Mouse (Mus musculus): ENCODE measurements around the gene Lancl2. TPM values are rescaled to one million over a fixed set of nuclear protein-coding genes. Genes with fewer than 3 reads are reported as not detected.
A peak's percentile ranks its signal among the peaks of the same experiment; 100 is the strongest.

Gene Lancl2
- polyA plus RNA-seq, 1 experiment, result 5.0 TPM

- peak overlapping the region; percentile 98 for H3K27ac ChIP-seq (ENCODE audit: insufficient read depth, low read depth, low read length)
- DNase-seq, result peak; percentile 98
- H3K27me3 ChIP-seq (replicated peaks; ENCODE audit: control insufficient read depth, insufficient read depth, low read length), result no peaks in the 10 kb centered on the region
- TF ChIP-seq POLR2A (IDR thresholded peaks at IDR 0.05; ENCODE audit: low read depth, low read length) (peak; percentile 71), CTCF (conservative IDR thresholded peaks at IDR 0.05; ENCODE audit: insufficient read depth, insufficient read length, low read depth, low read length) (no peak)
- under 1% methylated on average over 59 of the region's 59 CpGs for WGBS
- H3K4me3 ChIP-seq (ENCODE audit: insufficient read depth, low read depth, low read length), result peak overlapping the region; percentile 89
- no peaks in the 10 kb centered on the region for H3K36me3 ChIP-seq (ENCODE audit: control insufficient read depth, insufficient read depth, low read length)
- peaks cover 2% of the 10 kb centered on the region; the same call in 1 of the 2 replicates for H3K4me1 ChIP-seq (ENCODE audit: control insufficient read depth, insufficient read depth, low read length)
Measured at GRCm38 (mm10) chr6:57702743-57703499, 581 bp downstream of the Lancl2 start.

GRCm38 (mm10) chr6:57703703-57704102 lies 1.4 kb downstream of the Lancl2 start:
- Histone ChIP-seq H3K4me3 (ENCODE audit: insufficient read depth, low read depth, low read length) (peak overlapping the region; percentile 89), H3K27me3 (replicated peaks; ENCODE audit: control insufficient read depth, insufficient read depth, low read length) (no peaks in the 10 kb centered on the region), H3K4me1 (ENCODE audit: control insufficient read depth, insufficient read depth, low read length) (peaks cover 2% of the 10 kb centered on the region; the same call in 1 of the 2 replicates), H3K27ac (ENCODE audit: insufficient read depth, low read depth, low read length) (peak overlapping the region; percentile 72), H3K36me3 (ENCODE audit: control insufficient read depth, insufficient read depth, low read length) (no peaks in the 10 kb centered on the region)
- DNase-seq, result peak; percentile 35
- no peak for TF ChIP-seq POLR2A (IDR thresholded peaks at IDR 0.05; ENCODE audit: low read depth, low read length)
- TF ChIP-seq CTCF (conservative IDR thresholded peaks at IDR 0.05; ENCODE audit: insufficient read depth, insufficient read length, low read depth, low read length), result no peak
- 12% methylated on average over 2 of the region's 2 CpGs for WGBS

GRCm38 (mm10) chr6:57706721-57707120 lies 4.4 kb downstream of the Lancl2 start:
- no peak overlapping the region for H3K4me3 ChIP-seq (ENCODE audit: insufficient read depth, low read depth, low read length)
- no peak overlapping the region for H3K27ac ChIP-seq (ENCODE audit: insufficient read depth, low read depth, low read length)
- 74% methylated on average over 1 of the region's 1 CpGs for WGBS
- peaks cover 2% of the 10 kb centered on the region; the same call in 1 of the 2 replicates for H3K4me1 ChIP-seq (ENCODE audit: control insufficient read depth, insufficient read depth, low read length)
- no peaks in the 10 kb centered on the region for H3K36me3 ChIP-seq (ENCODE audit: control insufficient read depth, insufficient read depth, low read length)
- no peak for TF ChIP-seq CTCF (conservative IDR thresholded peaks at IDR 0.05; ENCODE audit: insufficient read depth, insufficient read length, low read depth, low read length)
- TF ChIP-seq POLR2A (IDR thresholded peaks at IDR 0.05; ENCODE audit: low read depth, low read length), result no peak
- peak; percentile 22 for DNase-seq
- H3K27me3 ChIP-seq (replicated peaks; ENCODE audit: control insufficient read depth, insufficient read depth, low read length), result no peaks in the 10 kb centered on the region

- TF ChIP-seq CTCF (conservative IDR thresholded peaks at IDR 0.05; ENCODE audit: insufficient read depth, insufficient read length, low read depth, low read length) (no peak), POLR2A (IDR thresholded peaks at IDR 0.05; ENCODE audit: low read depth, low read length) (no peak)
- DNase-seq, result no peak
- no peak overlapping the region for H3K4me3 ChIP-seq (ENCODE audit: insufficient read depth, low read depth, low read length)
- WGBS, result 12% methylated on average over 1 of the region's 1 CpGs
- no peaks in the 10 kb centered on the region for H3K36me3 ChIP-seq (ENCODE audit: control insufficient read depth, insufficient read depth, low read length)
- H3K4me1 ChIP-seq (ENCODE audit: control insufficient read depth, insufficient read depth, low read length), result no peaks in the 10 kb centered on the region
- no peaks in the 10 kb centered on the region for H3K27me3 ChIP-seq (replicated peaks; ENCODE audit: control insufficient read depth, insufficient read depth, low read length)
- H3K27ac ChIP-seq (ENCODE audit: insufficient read depth, low read depth, low read length), result no peak overlapping the region
Measured at GRCm38 (mm10) chr6:57711726-57712125, 9.4 kb downstream of the Lancl2 start.

- Histone ChIP-seq H3K4me3 (ENCODE audit: insufficient read depth, low read depth, low read length) (no peak overlapping the region), H3K36me3 (ENCODE audit: control insufficient read depth, insufficient read depth, low read length) (no peaks in the 10 kb centered on the region; the same call in 1 of the 2 replicates), H3K27ac (ENCODE audit: insufficient read depth, low read depth, low read length) (no peak overlapping the region), H3K27me3 (replicated peaks; ENCODE audit: control insufficient read depth, insufficient read depth, low read length) (no peaks in the 10 kb centered on the region), H3K4me1 (ENCODE audit: control insufficient read depth, insufficient read depth, low read length) (no peaks in the 10 kb centered on the region)
- TF ChIP-seq POLR2A (IDR thresholded peaks at IDR 0.05; ENCODE audit: low read depth, low read length), result no peak
- TF ChIP-seq CTCF (conservative IDR thresholded peaks at IDR 0.05; ENCODE audit: insufficient read depth, insufficient read length, low read depth, low read length), result no peak
- WGBS, result 90% methylated on average over 1 of the region's 1 CpGs
- DNase-seq, result no peak
Measured at GRCm38 (mm10) chr6:57721347-57721746, 19.0 kb downstream of the Lancl2 start.

GRCm38 (mm10) chr6:57742749-57743148 lies 40.4 kb downstream of the Lancl2 start:
- H3K4me3 ChIP-seq (ENCODE audit: insufficient read depth, low read depth, low read length), result no peak overlapping the region
- no peak for TF ChIP-seq POLR2A (IDR thresholded peaks at IDR 0.05; ENCODE audit: low read depth, low read length)
- no peaks in the 10 kb centered on the region for H3K4me1 ChIP-seq (ENCODE audit: control insufficient read depth, insufficient read depth, low read length)
- no peak for DNase-seq
- no peaks in the 10 kb centered on the region for H3K36me3 ChIP-seq (ENCODE audit: control insufficient read depth, insufficient read depth, low read length)
- 96% methylated on average over 1 of the region's 1 CpGs for WGBS
- no peak overlapping the region for H3K27ac ChIP-seq (ENCODE audit: insufficient read depth, low read depth, low read length)
- H3K27me3 ChIP-seq (replicated peaks; ENCODE audit: control insufficient read depth, insufficient read depth, low read length), result no peaks in the 10 kb centered on the region

- Histone ChIP-seq H3K27ac (ENCODE audit: insufficient read depth, low read depth, low read length) (no peak overlapping the region), H3K4me1 (ENCODE audit: control insufficient read depth, insufficient read depth, low read length) (no peaks in the 10 kb centered on the region), H3K27me3 (replicated peaks; ENCODE audit: control insufficient read depth, insufficient read depth, low read length) (no peaks in the 10 kb centered on the region), H3K4me3 (ENCODE audit: insufficient read depth, low read depth, low read length) (no peak overlapping the region), H3K36me3 (ENCODE audit: control insufficient read depth, insufficient read depth, low read length) (no peaks in the 10 kb centered on the region)
- peak; percentile 8 for DNase-seq
- 86% methylated on average over 2 of the region's 2 CpGs for WGBS
- TF ChIP-seq CTCF (conservative IDR thresholded peaks at IDR 0.05; ENCODE audit: insufficient read depth, insufficient read length, low read depth, low read length) (peak; percentile 62), POLR2A (IDR thresholded peaks at IDR 0.05; ENCODE audit: low read depth, low read length) (no peak)
Measured at GRCm38 (mm10) chr6:57743333-57743732, 41.0 kb downstream of the Lancl2 start.

All from kidney, adult 2 months (tissue).